Mouse (Mus musculus) lung, postnatal 0 days (tissue): Measurements from ENCODE around the gene Mfng. TPM values are rescaled to one million over a fixed set of nuclear protein-coding genes. Genes with fewer than 3 reads are reported as not detected.

Experiments
- ATAC-seq: fragments of 200-750 bp; cut with Nextera tagmentation; 2 replicates; pipeline ENCODE4 v1.8.0; 2017; ENCODE audit warnings: moderate library complexity
- DNase-seq: peaks from one replicate; pipeline ENCODE4 v3.0.0-alpha.2; 2016; ENCODE audit warnings: low spot score
- H3K27ac ChIP-seq: fragments of 300-500 bp; sonication (generic); 2 replicates; pipeline ENCODE4 v1.5.1; 2014; ENCODE audit warnings: antibody characterized with exemption, mild to moderate bottlenecking, low read length, mixed read lengths
- H3K27me3 ChIP-seq: fragments of 300-500 bp; sonication (generic); replicated peaks from 2 replicates; pipeline ENCODE4 v1.6.1; 2014; ENCODE audit warnings: low read length, mixed read lengths; ENCODE audit not compliant: insufficient read depth
- H3K36me3 ChIP-seq: fragments of 300-500 bp; sonication (generic); 2 replicates; pipeline ENCODE4 v1.6.1; 2014; ENCODE audit warnings: low read length, mixed read lengths; ENCODE audit not compliant: insufficient read depth
- H3K4me1 ChIP-seq: fragments of 300-500 bp; sonication (generic); 2 replicates; pipeline ENCODE4 v1.6.1; 2014; ENCODE audit warnings: antibody characterized with exemption, low read depth, low read length, mixed read lengths; ENCODE audit not compliant: insufficient read depth
- H3K4me2 ChIP-seq: fragments of 300-500 bp; sonication (generic); replicated peaks from 2 replicates; pipeline ENCODE4 v1.6.1; 2014; ENCODE audit warnings: low read depth, mild to moderate bottlenecking, low read length, moderate library complexity, mixed read lengths
- H3K4me3 ChIP-seq: fragments of 300-500 bp; sonication (generic); 2 replicates; pipeline ENCODE4 v1.5.1; 2014; ENCODE audit warnings: low read depth, low read length
- H3K9ac ChIP-seq: fragments of 300-500 bp; sonication (generic); replicated peaks from 2 replicates; pipeline ENCODE4 v1.6.1; 2014; ENCODE audit warnings: low read depth, mild to moderate bottlenecking
- H3K9me3 ChIP-seq: fragments of 300-500 bp; sonication (generic); 2 replicates; pipeline ENCODE4 v1.6.1; 2016; ENCODE audit warnings: low read length, mixed read lengths
- CTCF ChIP-seq: IDR thresholded peaks from 2 replicates; pipeline ENCODE4 v1.5.1; 2016; ENCODE audit warnings: antibody characterized with exemption, mild to moderate bottlenecking
- EP300 ChIP-seq: IDR thresholded peaks from 2 replicates; pipeline ENCODE4 v1.6.1; 2016; ENCODE audit warnings: antibody characterized with exemption, mild to moderate bottlenecking, control low read depth
- WGBS: fragments of 180-500 bp; shearing (Covaris S2); extraction: QIAGEN DNeasy Blood & Tissue Kit; methylation state at CpG from one replicate; pipeline ENCODE4 v1.1.7; 2014; 5-methylcytosine and 5-hydroxymethylcytosine counted together
- polyA plus RNA-seq: library from polyadenylated mRNA; unstranded; fragments of >200 nt; fragmentation: Nextera tagmentation; extraction: Ambion mirVana; gene quantifications from 2 replicates; pipeline ENCODE4 v1.2.1, GENCODE M21; 2015

Gene Mfng
- polyA plus RNA-seq, 1 experiment from 2014 or later, result 47.8 TPM

- Histone ChIP-seq H3K4me1 (no peaks in the 10 kb centered on the region), H3K4me2 (no peak overlapping the region), H3K27ac (no peak overlapping the region), H3K9me3 (no peaks in the 10 kb centered on the region), H3K36me3 (no peaks in the 10 kb centered on the region), H3K4me3 (no peak overlapping the region), H3K9ac (no peak overlapping the region), H3K27me3 (peaks cover 36% of the 10 kb centered on the region)
- TF ChIP-seq EP300 (no peak), CTCF (no peak)
- DNase-seq (no peak), ATAC-seq (no peak)
- WGBS, result 12% methylated on average over 14 of the region's 14 CpGs
These were observed 53.9 kb downstream of the Mfng start for GRCm38 (mm10) chr15:78719416-78719815.

- DNase-seq (no peak), ATAC-seq (no peak)
- 3% methylated on average over 63 of the region's 89 CpGs for WGBS
- TF ChIP-seq EP300 (no peak), CTCF (no peak)
- Histone ChIP-seq H3K4me2 (peak within 1 kb of the TSS; percentile 53), H3K36me3 (no peaks in the 10 kb centered on the region), H3K9ac (no peak within 1 kb of the TSS), H3K9me3 (no peaks in the 10 kb centered on the region), H3K4me3 (peak within 1 kb of the TSS; percentile 30; the same call in 1 of the 2 replicates), H3K27me3 (peaks cover 42% of the 10 kb centered on the region), H3K27ac (no peak within 1 kb of the TSS), H3K4me1 (no peaks in the 10 kb centered on the region)
These were observed 54.7 kb downstream of the Mfng start, which contains the start of gene Elfn2 for GRCm38 (mm10) chr15:78718290-78719250. Gene Elfn2 (minus strand): TSS chr15:78718771.

GRCm38 (mm10) chr15:78716936-78717335 lies 56.3 kb downstream of the Mfng start:
- DNase-seq (no peak), ATAC-seq (no peak)
- 52% methylated on average over 13 of the region's 13 CpGs for WGBS
- H3K27ac ChIP-seq, result no peak overlapping the region
- H3K36me3 ChIP-seq, result no peaks in the 10 kb centered on the region
- peaks cover 53% of the 10 kb centered on the region for H3K27me3 ChIP-seq
- no peak overlapping the region for H3K9ac ChIP-seq
- H3K4me3 ChIP-seq, result no peak overlapping the region
- H3K9me3 ChIP-seq, result no peaks in the 10 kb centered on the region
- H3K4me2 ChIP-seq, result no peak overlapping the region
- no peaks in the 10 kb centered on the region for H3K4me1 ChIP-seq
- TF ChIP-seq CTCF (no peak), EP300 (no peak)

GRCm38 (mm10) chr15:78715856-78716255 lies 57.4 kb downstream of the Mfng start:
- DNase-seq (no peak), ATAC-seq (no peak)
- 37% methylated on average over 5 of the region's 5 CpGs for WGBS
- Histone ChIP-seq H3K4me3 (no peak overlapping the region), H3K4me1 (no peaks in the 10 kb centered on the region), H3K9me3 (no peaks in the 10 kb centered on the region), H3K27ac (no peak overlapping the region), H3K9ac (no peak overlapping the region), H3K36me3 (no peaks in the 10 kb centered on the region), H3K4me2 (no peak overlapping the region), H3K27me3 (peaks cover 53% of the 10 kb centered on the region)
- TF ChIP-seq CTCF (no peak), EP300 (no peak)

- Histone ChIP-seq H3K4me1 (no peaks in the 10 kb centered on the region), H3K9me3 (no peaks in the 10 kb centered on the region), H3K4me3 (no peak overlapping the region), H3K4me2 (no peak overlapping the region), H3K27ac (no peak overlapping the region), H3K9ac (no peak overlapping the region), H3K27me3 (peaks cover 40% of the 10 kb centered on the region), H3K36me3 (no peaks in the 10 kb centered on the region)
- WGBS, result 76% methylated on average over 7 of the region's 7 CpGs
- DNase-seq (no peak), ATAC-seq (no peak)
- TF ChIP-seq EP300 (no peak), CTCF (no peak)
These were observed 59.5 kb downstream of the Mfng start for GRCm38 (mm10) chr15:78713751-78714150.

- no peak overlapping the region for H3K9ac ChIP-seq
- 9% methylated on average over 33 of the region's 53 CpGs for WGBS
- no peaks in the 10 kb centered on the region for H3K4me1 ChIP-seq
- H3K27me3 ChIP-seq, result peaks cover 29% of the 10 kb centered on the region
- H3K36me3 ChIP-seq, result no peaks in the 10 kb centered on the region
- H3K9me3 ChIP-seq, result no peaks in the 10 kb centered on the region
- no peak overlapping the region for H3K27ac ChIP-seq
- TF ChIP-seq EP300 (no peak), CTCF (no peak)
- peak overlapping the region; percentile 5; the same call in 1 of the 2 replicates for H3K4me3 ChIP-seq
- ATAC-seq, result no peak
- no peak for DNase-seq
- H3K4me2 ChIP-seq, result no peak overlapping the region
These were observed 60.7 kb downstream of the Mfng start for GRCm38 (mm10) chr15:78712335-78713258.
